Mouse (Mus musculus): ENCODE measurements at regions not wholly inside any gene's neighbourhood (a gene's known extent, or its start where the extent isn't known, plus 50 kb on each side); places are given as distances from the start of the nearest gene placed in this dataset.

GRCm38 (mm10) chr14:29784506-29784905 lies 62.8 kb upstream of the Cacna2d3 start:
- DNase-seq, result no peak

- no peak for DNase-seq
Observed at GRCm38 (mm10) chr14:29786431-29786830, 64.8 kb upstream of the Cacna2d3 start.

GRCm38 (mm10) chr14:29787796-29788195 lies 66.1 kb upstream of the Cacna2d3 start:
- DNase-seq, result no peak

- no peak for DNase-seq
Observed at GRCm38 (mm10) chr14:29788351-29788750, 66.7 kb upstream of the Cacna2d3 start.

- peak; percentile 33 for DNase-seq
Observed at GRCm38 (mm10) chr14:29795325-29795724, 73.7 kb upstream of the Cacna2d3 start.

- peak; percentile 42 for DNase-seq
Observed at GRCm38 (mm10) chr14:29796396-29796795, 74.7 kb upstream of the Cacna2d3 start.

- no peak for DNase-seq
Observed at GRCm38 (mm10) chr14:29799852-29800251, 78.2 kb upstream of the Cacna2d3 start.

GRCm38 (mm10) chr14:29805234-29805633 lies 83.6 kb upstream of the Cacna2d3 start:
- DNase-seq, result no peak

GRCm38 (mm10) chr14:29807881-29808280 lies 86.2 kb upstream of the Cacna2d3 start:
- DNase-seq, result no peak

GRCm38 (mm10) chr14:29814626-29815025 lies 93.0 kb upstream of the Cacna2d3 start:
- DNase-seq, result no peak

- DNase-seq, result no peak
Observed at GRCm38 (mm10) chr14:29817548-29817947, 95.9 kb upstream of the Cacna2d3 start.

- DNase-seq, result no peak
Observed at GRCm38 (mm10) chr14:29818251-29818650, 96.6 kb upstream of the Cacna2d3 start.

- no peak for DNase-seq
Observed at GRCm38 (mm10) chr14:29818751-29819150, 97.1 kb upstream of the Cacna2d3 start.

- peak; percentile 12 for DNase-seq
Observed at GRCm38 (mm10) chr14:29837063-29837462, 115.4 kb upstream of the Cacna2d3 start.

GRCm38 (mm10) chr14:29839576-29839975 lies 117.9 kb upstream of the Cacna2d3 start:
- peak; percentile 24 for DNase-seq

- DNase-seq, result peak; percentile 9
Observed at GRCm38 (mm10) chr14:29841361-29842117, 119.9 kb upstream of the Cacna2d3 start.

GRCm38 (mm10) chr14:29847661-29848060 lies 120.4 kb upstream of the Selenok start:
- DNase-seq, result no peak

GRCm38 (mm10) chr14:29851286-29851685 lies 116.8 kb upstream of the Selenok start:
- no peak for DNase-seq

- no peak for DNase-seq
Observed at GRCm38 (mm10) chr14:29851956-29852725, 116.0 kb upstream of the Selenok start.

- DNase-seq, result no peak
Observed at GRCm38 (mm10) chr14:29862032-29862431, 106.1 kb upstream of the Selenok start.

- no peak for DNase-seq
Observed at GRCm38 (mm10) chr14:29866455-29867275, 101.4 kb upstream of the Selenok start.

- no peak for DNase-seq
Observed at GRCm38 (mm10) chr14:29867311-29867710, 100.8 kb upstream of the Selenok start.

GRCm38 (mm10) chr14:29869930-29870329 lies 98.2 kb upstream of the Selenok start:
- no peak for DNase-seq

Data from adrenal gland, postnatal 10 days (tissue).